Mouse (Mus musculus): ENCODE measurements around the gene Lhx9.

The Lhx9 gene

DNA sequence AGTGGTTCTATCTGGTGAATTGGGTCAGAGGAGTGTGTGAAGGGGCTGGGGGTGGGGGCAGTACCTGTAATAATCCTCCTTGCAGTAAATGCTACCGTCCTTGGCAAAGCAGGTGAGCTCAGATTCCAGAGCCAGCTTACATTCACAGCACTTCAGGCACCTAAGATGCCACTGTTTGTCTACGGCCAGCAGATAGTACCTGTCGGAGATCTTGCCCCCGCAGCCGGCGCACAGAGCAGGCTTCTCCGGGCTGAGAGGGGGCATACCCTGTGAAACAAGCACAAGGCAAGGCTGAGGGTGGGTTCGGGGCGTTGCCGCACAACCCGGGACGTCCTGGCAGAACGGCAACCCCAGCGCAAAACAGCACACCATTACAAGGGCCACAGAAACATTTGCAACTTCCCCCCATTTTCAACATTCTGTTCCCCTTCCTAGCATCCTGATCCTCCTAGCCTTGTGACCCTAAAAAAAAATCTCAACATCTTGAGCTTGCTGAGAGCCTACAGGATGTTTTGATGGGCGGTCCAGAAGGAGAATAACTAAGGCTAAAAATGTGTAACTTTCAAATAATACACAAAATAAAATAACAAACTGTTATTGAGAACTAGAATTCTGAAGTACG lies 8.5 kb downstream of the Lhx9 start:
- DNase-seq = no peak

- no peak for DNase-seq
Observed at GRCm38 (mm10) chr1:138839291-138839690, 9.1 kb downstream of the Lhx9 start.

DNA sequence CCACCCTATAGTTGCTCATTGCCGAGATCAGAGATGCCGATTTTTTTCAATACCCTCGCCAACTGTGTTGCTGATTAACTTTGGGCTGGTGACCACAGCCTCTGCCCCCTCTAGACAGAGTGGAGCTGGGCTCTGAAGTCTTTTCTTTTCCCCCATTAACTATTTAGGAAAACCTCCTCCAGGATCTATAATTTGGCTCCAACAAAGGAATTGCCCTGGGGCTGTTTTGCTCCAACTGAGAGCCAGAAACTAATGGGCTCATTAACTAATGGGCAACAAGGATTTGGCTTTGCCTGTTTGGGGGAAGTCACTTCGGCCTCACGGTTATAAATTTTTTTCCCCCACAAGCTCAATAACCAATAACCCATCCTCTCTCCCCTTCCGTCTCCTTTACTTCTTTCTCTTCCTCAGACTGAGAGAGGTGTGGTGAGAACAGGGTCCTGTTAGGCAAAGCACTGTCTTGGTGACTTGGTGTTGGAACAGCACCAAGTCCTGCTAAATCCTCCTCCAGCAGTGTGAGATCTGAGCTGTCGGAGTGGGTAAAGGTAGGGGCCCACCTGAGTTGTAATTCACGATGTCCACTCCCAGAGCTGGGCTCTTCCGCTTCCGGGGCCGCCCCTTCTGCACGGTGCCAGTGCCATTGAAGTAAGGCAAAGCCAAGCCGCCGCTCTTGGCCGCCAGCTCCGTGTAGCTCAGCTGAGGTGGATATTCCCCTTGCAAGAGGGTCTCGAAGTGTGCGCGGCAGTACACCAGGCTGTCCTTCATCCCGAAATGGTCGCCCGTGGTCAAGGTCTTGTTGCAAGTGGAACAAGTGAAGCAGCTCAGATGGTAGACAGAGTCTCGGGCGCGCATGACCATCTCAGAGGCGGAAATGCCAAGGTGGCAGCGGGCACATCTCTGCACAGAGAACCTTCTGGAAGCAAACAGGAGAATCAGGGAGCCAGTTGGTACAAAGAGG lies 10.3 kb downstream of the Lhx9 start:
- no peak for DNase-seq

GRCm38 (mm10) chr1:138835355-138835900 lies 12.9 kb downstream of the Lhx9 start:
- peak; percentile 70 for DNase-seq

GRCm38 (mm10) chr1:138831309-138831708 lies 17.1 kb downstream of the Lhx9 start:
- DNase-seq = no peak

DNA sequence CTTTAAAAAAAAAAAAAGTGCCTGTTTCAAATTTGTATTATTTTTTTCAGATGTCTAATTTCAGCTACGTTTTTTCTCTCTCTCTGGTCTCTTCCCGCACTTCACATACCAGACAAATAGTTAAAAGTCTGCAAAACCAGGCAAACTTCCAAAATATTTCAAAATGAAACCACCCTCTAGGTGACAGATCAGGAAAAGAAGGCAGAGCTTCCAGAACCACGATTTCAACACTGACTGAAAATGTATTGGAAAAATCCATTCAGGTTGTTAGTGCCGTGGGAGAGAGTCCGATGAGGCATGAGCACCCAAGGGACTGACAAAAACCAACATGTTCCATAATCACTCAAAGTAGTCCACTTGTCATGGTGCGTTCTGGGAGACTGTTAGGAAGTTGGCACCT lies 21.5 kb downstream of the Lhx9 start:
- no peak for DNase-seq

GRCm38 (mm10) chr1:138822985-138823322 lies 25.4 kb downstream of the Lhx9 start:
- DNase-seq = no peak

DNA sequence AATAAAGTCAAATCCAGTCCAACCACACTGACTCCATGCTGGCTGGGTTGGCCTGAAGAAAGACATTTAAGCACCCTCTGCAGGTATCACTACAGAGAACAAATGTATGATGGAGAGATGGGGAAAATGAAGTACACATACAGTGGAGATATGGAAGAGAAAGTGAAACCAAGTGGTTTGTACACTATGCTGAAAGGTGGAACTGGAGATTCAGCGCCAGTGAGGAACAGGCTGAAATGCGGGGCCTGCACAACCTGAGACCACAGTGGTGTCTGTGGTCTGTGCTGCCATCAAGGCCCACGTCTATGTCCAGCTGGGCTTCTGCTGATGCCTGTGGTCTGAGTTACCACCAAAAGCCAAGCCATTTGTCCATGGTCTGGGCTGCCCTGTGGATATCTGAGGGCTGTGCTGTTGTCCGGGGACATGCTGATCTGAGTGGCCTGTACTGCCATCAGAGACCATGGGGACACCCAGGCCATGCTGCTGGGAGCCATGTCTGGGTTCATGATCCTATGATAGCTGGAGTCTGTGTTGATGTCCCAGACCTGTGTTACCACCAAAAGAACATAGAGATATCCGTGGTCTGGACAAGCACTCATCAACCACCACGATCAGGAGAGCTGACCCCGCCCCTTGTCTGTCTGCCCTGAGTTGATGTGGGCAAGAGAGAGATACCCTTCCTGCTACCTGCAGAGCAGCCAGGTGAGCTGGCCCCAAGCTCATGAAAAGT lies 26.0 kb downstream of the Lhx9 start:
- DNase-seq = no peak

DNA sequence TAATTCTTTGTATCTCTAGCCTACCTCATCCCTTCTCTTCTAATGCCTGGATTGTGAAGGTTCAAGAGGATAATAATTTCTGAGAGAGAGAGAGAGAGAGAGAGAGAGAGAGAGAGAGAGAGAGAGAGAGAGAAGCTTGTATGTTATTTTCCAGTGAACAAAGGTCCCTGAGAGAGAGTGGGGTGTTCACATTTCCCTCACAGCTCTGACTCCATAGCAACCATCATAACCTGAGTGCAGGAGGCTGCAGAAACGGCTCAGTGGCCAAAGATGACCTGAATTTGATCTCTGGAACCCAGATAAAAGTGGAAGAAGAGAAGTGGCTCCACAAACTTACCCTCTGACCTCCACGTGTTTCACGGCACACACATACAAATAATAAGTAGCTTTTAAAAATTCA lies 46.6 kb downstream of the Lhx9 start:
- DNase-seq = no peak

DNA sequence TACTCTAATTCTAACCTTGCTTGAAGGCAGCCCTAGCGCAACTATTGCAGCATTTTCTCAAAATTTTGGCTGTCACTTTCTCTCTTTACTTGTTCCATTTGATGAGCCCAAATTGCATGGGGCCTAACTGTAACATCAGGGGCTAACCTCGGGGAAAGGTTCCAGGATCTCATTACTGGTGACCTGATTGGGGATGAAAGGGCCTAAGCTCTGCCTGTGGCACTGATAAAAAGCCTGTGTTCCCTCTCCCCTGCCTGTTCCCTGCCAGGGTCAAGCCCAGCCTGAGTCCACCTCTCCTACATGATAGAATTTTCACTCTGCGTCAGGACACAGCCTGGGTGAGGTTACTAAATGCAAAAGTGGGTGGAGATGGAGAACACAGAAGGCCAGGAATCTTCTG lies 47.1 kb downstream of the Lhx9 start:
- DNase-seq = no peak

DNA sequence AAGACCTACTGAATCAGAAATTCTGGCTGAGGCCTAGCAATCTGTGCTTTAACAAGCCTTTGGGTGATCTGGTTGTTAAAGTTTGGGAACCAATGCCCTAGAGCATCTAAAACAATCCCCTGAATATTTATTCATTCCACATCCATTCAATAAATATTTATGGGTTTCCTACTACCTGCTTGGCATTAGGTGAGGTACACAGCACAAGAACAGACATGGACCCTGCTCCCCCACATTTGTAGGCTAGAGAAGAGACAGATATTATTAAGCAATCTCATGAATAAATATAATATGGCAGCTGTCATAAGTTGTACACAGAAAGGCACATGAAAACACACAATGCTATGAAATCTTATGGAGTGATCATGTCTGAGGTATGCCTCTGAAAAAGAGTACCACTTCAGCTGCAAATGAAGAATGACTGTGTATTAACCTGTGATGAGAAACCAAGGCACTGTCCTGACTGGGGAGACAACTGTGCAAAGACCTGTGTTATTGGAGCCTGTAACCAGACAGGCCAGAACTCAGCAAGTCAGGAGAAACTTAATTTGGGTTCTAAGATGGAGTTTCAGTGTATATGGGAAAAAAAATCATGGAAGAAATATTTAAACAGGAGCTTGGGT lies 48.6 kb downstream of the Lhx9 start:
- DNase-seq = no peak

- DNase-seq = no peak
Observed at GRCm38 (mm10) chr1:138798110-138798509, 50.3 kb downstream of the Lhx9 start.

- DNase-seq = no peak
Observed at GRCm38 (mm10) chr1:138785856-138786255, 62.5 kb downstream of the Lhx9 start.

- no peak for DNase-seq
Observed at GRCm38 (mm10) chr1:138784019-138784418, 64.4 kb downstream of the Lhx9 start.

Measured in kidney, adult 9 months (tissue).